Mouse (Mus musculus) hindbrain, embryonic 12.5 days (tissue): ENCODE results near the gene Gm20695. TPM values are rescaled to one million over a fixed set of nuclear protein-coding genes. Genes with fewer than 3 reads are reported as not detected.
A peak's percentile ranks its signal among the peaks of the same experiment; 100 is the strongest.
"Not testable (repeated sequence)": the region's sequence is repeated elsewhere in the genome, so short reads cannot be mapped to it uniquely, and the experiment has no call there.

Source experiments
- ATAC-seq: fragments of 200-750 bp; cut with Nextera tagmentation; 2 replicates; pipeline ENCODE4 v1.8.0; 2017; ENCODE audit warnings: moderate TSS enrichment; ENCODE audit not compliant: low FRiP score
- H3K27ac ChIP-seq: fragments of 300-500 bp; sonication (generic); 2 replicates; pipeline ENCODE4 v1.5.1; 2016; ENCODE audit warnings: mild to moderate bottlenecking
- H3K27me3 ChIP-seq: fragments of 300-500 bp; sonication (generic); 2 replicates; pipeline ENCODE4 v1.6.1; 2016; ENCODE audit warnings: mild to moderate bottlenecking
- H3K36me3 ChIP-seq: fragments of 300-500 bp; sonication (generic); 2 replicates; pipeline ENCODE4 v1.6.1; 2016; ENCODE audit warnings: mild to moderate bottlenecking
- H3K4me1 ChIP-seq: fragments of 300-500 bp; sonication (generic); 2 replicates; pipeline ENCODE4 v1.6.1; 2016
- H3K4me2 ChIP-seq: fragments of 300-500 bp; sonication (generic); replicated peaks from 2 replicates; pipeline ENCODE4 v1.6.1; 2016; ENCODE audit warnings: mild to moderate bottlenecking
- H3K4me3 ChIP-seq: fragments of 300-500 bp; sonication (generic); 2 replicates; pipeline ENCODE4 v1.5.1; 2016; ENCODE audit warnings: mild to moderate bottlenecking
- H3K9ac ChIP-seq: fragments of 300-500 bp; sonication (generic); 2 replicates; pipeline ENCODE4 v1.6.1; 2016; ENCODE audit warnings: mild to moderate bottlenecking, moderate library complexity
- H3K9me3 ChIP-seq: fragments of 300-500 bp; sonication (generic); replicated peaks from 2 replicates; pipeline ENCODE4 v1.6.1; 2016; ENCODE audit warnings: mild to moderate bottlenecking
- WGBS: fragments of 180-500 bp; shearing (Covaris S2); methylation state at CpG from one replicate; pipeline ENCODE4 v1.1.7; 2016; 5-methylcytosine and 5-hydroxymethylcytosine counted together
- polyA plus RNA-seq: library from polyadenylated mRNA; unstranded; fragments of >200 nt; fragmentation: Nextera tagmentation; extraction: Ambion mirVana; gene quantifications from 2 replicates; pipeline ENCODE4 v1.2.1, GENCODE M21; 2016

The Gm20695 gene
- polyA plus RNA-seq = 3.0 and 3.2 TPM in 2 replicates

GRCm38 (mm10) chr16:3884201-3885064 lies at the start of gene Gm20695, which contains the start of gene Zfp597:
Gene Gm20695 (plus strand): TSS chr16:3884648.
Gene Zfp597 (minus strand): TSS chr16:3884561.
- H3K4me3 ChIP-seq = peak within 1 kb of the TSS; percentile 95
- peaks cover 15% of the 10 kb centered on the region for H3K4me1 ChIP-seq
- no peaks in the 10 kb centered on the region for H3K9me3 ChIP-seq
- H3K27me3 ChIP-seq = no peaks in the 10 kb centered on the region
- WGBS = under 1% methylated on average over 81 of the region's 88 CpGs
- peak; percentile 99 for ATAC-seq
- H3K27ac ChIP-seq = peak within 1 kb of the TSS; percentile 93
- peak within 1 kb of the TSS; percentile 66 for H3K4me2 ChIP-seq
- H3K36me3 ChIP-seq = peaks cover 6% of the 10 kb centered on the region
- H3K9ac ChIP-seq = peak within 1 kb of the TSS; percentile 90

DNA sequence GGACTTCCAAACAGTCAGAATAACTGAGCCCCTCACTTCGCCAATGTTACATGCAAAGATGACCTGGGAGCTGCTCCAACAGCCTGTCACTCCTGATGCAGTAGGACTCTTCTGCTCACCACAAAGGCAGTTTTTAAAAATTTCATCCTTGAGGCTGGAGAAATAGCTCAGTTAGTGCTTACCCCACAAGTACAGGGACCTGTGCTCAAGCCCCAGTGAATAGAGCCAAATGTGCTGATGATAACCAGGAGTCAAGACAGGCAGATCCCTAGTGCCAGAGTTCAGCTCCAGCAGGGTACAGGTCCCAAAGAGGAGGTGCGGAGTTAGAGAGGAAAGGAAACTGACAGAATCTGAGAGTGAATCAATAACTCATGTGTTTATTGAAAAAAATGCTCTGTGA lies 49.0 kb upstream of the Gm20695 start:
- H3K4me1 ChIP-seq = no peaks in the 10 kb centered on the region
- no peak for ATAC-seq
- H3K4me2 ChIP-seq = no peak overlapping the region
- no peak overlapping the region for H3K9ac ChIP-seq
- H3K27me3 ChIP-seq = no peaks in the 10 kb centered on the region
- H3K36me3 ChIP-seq = no peaks in the 10 kb centered on the region
- H3K4me3 ChIP-seq = no peak overlapping the region
- H3K27ac ChIP-seq = no peak overlapping the region
- 80% methylated on average over 2 of the region's 2 CpGs for WGBS
- H3K9me3 ChIP-seq = no peaks in the 10 kb centered on the region

DNA sequence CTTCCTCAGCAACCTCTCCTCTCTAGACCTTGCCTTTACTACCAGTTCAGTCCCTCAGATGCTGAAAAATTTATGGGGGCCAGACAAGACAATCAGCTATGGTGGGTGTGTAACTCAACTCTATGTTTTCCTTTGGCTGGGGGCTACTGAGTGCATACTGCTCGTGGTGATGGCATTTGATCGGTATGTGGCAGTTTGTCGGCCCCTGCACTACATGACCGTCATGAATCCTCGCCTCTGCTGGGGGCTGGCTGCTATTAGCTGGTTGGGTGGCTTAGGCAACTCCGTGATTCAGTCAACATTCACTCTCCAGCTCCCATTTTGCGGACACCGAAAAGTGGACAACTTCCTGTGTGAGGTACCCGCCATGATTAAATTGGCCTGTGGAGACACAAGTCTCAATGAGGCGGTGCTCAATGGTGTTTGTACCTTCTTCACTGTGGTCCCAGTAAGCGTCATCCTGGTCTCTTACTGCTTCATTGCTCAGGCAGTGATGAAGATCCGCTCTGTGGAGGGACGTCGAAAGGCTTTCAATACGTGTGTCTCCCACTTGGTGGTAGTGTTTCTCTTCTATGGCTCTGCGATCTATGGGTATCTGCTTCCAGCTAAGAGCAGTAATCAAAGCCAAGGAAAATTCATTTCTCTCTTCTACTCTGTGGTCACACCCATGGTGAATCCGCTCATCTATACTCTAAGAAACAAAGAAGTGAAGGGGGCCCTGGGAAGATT lies 45.1 kb upstream of the Gm20695 start:
- no peak overlapping the region for H3K9ac ChIP-seq
- H3K9me3 ChIP-seq = no peaks in the 10 kb centered on the region
- H3K36me3 ChIP-seq = no peaks in the 10 kb centered on the region
- H3K4me2 ChIP-seq = no peak overlapping the region
- H3K4me3 ChIP-seq = no peak overlapping the region
- ATAC-seq = no peak
- H3K27me3 ChIP-seq = no peaks in the 10 kb centered on the region
- WGBS = 65% methylated on average over 17 of the region's 17 CpGs
- no peak overlapping the region for H3K27ac ChIP-seq
- no peaks in the 10 kb centered on the region; the same call in 1 of the 2 replicates for H3K4me1 ChIP-seq

DNA sequence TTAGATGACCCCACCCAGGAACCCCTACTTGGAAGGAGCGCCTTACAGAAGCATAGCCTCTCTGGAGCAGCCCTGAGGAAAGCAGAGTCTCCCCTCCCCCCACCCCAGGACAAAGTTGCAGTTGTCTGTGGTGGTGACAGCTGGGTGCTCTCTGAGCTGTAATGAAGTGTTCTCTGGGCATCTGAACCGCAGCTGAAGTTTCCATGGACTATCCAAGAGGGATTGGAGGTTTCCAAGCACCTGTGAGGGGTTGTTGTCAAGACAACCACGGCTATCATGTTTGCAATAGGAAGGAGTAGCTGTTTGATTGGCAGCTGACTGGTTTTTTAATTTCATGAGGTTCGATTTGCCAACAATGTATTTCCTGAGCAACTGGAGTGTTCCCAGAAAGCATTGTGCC lies 41.5 kb upstream of the Gm20695 start:
- peaks cover 3% of the 10 kb centered on the region for H3K4me1 ChIP-seq
- no peak for ATAC-seq

GRCm38 (mm10) chr16:3843796-3844195 lies 40.7 kb upstream of the Gm20695 start:
- H3K4me3 ChIP-seq = no peak overlapping the region
- no peaks in the 10 kb centered on the region for H3K27me3 ChIP-seq
- no peak overlapping the region for H3K4me2 ChIP-seq
- peaks cover 3% of the 10 kb centered on the region for H3K4me1 ChIP-seq
- H3K36me3 ChIP-seq = no peaks in the 10 kb centered on the region
- no peak for ATAC-seq
- 84% methylated on average over 1 of the region's 1 CpGs for WGBS
- H3K9ac ChIP-seq = no peak overlapping the region
- H3K27ac ChIP-seq = no peak overlapping the region
- no peaks in the 10 kb centered on the region for H3K9me3 ChIP-seq

More for the DNA sequence above, 41.5 kb upstream of the Gm20695 start:
- Histone ChIP-seq H3K9me3 (no peaks in the 10 kb centered on the region), H3K36me3 (no peaks in the 10 kb centered on the region), H3K27ac (no peak overlapping the region), H3K4me2 (no peak overlapping the region), H3K9ac (no peak overlapping the region), H3K27me3 (no peaks in the 10 kb centered on the region), H3K4me3 (no peak overlapping the region)
- WGBS = 30% methylated on average over 4 of the region's 4 CpGs

- peak within 1 kb of the TSS; percentile 64 for H3K4me3 ChIP-seq
- H3K9me3 ChIP-seq = no peaks in the 10 kb centered on the region
- H3K36me3 ChIP-seq = no peaks in the 10 kb centered on the region
- H3K9ac ChIP-seq = peak within 1 kb of the TSS; percentile 68
- WGBS = 4% methylated on average over 38 of the region's 38 CpGs
- H3K4me2 ChIP-seq = peak within 1 kb of the TSS; percentile 60
- 0 out of 2 replicates have a peak within 1 kb of the TSS, but pooled peaks have one; percentile 23 for H3K27ac ChIP-seq
- peak; percentile 100 for ATAC-seq
- peaks cover 3% of the 10 kb centered on the region for H3K4me1 ChIP-seq
- no peaks in the 10 kb centered on the region for H3K27me3 ChIP-seq
Measured at GRCm38 (mm10) chr16:3846711-3847518, 37.5 kb upstream of the Gm20695 start, which contains the start of gene Zfp174. Gene Zfp174 (plus strand): TSS chr16:3847268.

- ATAC-seq = no peak
- H3K36me3 ChIP-seq = no peaks in the 10 kb centered on the region
Measured at GRCm38 (mm10) chr16:3847871-3848270, 36.6 kb upstream of the Gm20695 start.

GRCm38 (mm10) chr16:3848416-3848815 lies 36.0 kb upstream of the Gm20695 start:
- WGBS = 73% methylated on average over 3 of the region's 3 CpGs

More at GRCm38 (mm10) chr16:3847871-3848270, 36.6 kb upstream of the Gm20695 start:
- H3K4me3 ChIP-seq = peak overlapping the region; percentile 64; the same call in 1 of the 2 replicates
- H3K4me1 ChIP-seq = peaks cover 3% of the 10 kb centered on the region
- H3K27ac ChIP-seq = no peak overlapping the region
- peak overlapping the region; percentile 60 for H3K4me2 ChIP-seq
- H3K27me3 ChIP-seq = no peaks in the 10 kb centered on the region
- WGBS = 73% methylated on average over 4 of the region's 4 CpGs
- no peaks in the 10 kb centered on the region for H3K9me3 ChIP-seq
- peak overlapping the region; percentile 68; the same call in 1 of the 2 replicates for H3K9ac ChIP-seq

DNA sequence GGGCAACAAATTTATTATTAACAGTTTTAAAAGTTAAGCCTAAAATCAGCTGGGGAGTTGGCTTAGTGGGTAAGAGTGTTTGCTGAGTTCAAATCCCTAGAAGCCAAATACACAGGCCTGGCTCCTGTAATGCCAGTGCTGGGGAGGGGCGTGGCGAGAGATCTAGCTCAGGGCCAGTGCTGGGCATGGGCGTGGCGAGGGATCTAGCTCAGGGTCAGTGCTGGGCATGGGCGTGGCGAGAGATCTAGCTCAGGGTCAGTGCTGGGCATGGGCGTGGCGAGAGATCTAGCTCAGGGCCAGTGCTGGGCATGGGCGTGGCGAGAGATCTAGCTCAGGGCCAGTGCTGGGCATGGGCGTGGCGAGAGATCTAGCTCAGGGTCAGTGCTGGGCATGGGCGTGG lies 33.1 kb upstream of the Gm20695 start:
- not testable (repeated sequence) for H3K9ac ChIP-seq, H3K4me3 ChIP-seq, H3K4me1 ChIP-seq, ATAC-seq, H3K9me3 ChIP-seq, H3K4me2 ChIP-seq, H3K27ac ChIP-seq, H3K36me3 ChIP-seq, H3K27me3 ChIP-seq
- 88% methylated on average over 12 of the region's 13 CpGs for WGBS

More at GRCm38 (mm10) chr16:3848416-3848815, 36.0 kb upstream of the Gm20695 start:
- no peaks in the 10 kb centered on the region for H3K27me3 ChIP-seq
- H3K9ac ChIP-seq = no peak overlapping the region
- ATAC-seq = no peak
- no peaks in the 10 kb centered on the region for H3K36me3 ChIP-seq
- H3K4me3 ChIP-seq = no peak overlapping the region
- peaks cover 3% of the 10 kb centered on the region; the same call in 1 of the 2 replicates for H3K4me1 ChIP-seq
- no peak overlapping the region for H3K27ac ChIP-seq
- no peak overlapping the region for H3K4me2 ChIP-seq
- no peaks in the 10 kb centered on the region for H3K9me3 ChIP-seq

DNA sequence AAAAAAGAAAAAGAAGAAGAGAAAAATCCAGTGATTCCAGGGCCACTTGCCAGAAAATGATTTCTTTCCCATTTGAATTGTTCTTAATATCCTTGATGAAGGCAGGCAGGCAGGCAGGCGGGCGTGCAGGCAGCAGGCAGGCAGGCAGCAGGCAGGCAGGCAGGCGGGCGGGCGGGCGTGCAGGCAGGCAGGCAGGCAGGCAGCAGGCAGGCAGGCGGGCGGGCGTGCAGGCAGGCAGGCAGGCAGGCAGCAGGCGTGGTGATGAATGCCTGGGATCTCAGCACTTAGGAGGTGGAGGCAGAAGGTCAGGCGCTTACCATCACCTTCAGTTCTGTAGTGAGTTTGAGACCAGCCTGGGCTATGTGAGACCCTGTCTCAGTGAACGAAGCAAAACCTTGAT lies 31.9 kb upstream of the Gm20695 start:
- Histone ChIP-seq H3K4me1 (peaks cover 3% of the 10 kb centered on the region; the same call in 1 of the 2 replicates), H3K36me3 (no peaks in the 10 kb centered on the region), H3K4me3 (no peak overlapping the region), H3K27me3 (no peaks in the 10 kb centered on the region), H3K4me2 (no peak overlapping the region), H3K27ac (no peak overlapping the region), H3K9ac (no peak overlapping the region), H3K9me3 (no peaks in the 10 kb centered on the region)
- no peak for ATAC-seq
- 34% methylated on average over 12 of the region's 12 CpGs for WGBS

DNA sequence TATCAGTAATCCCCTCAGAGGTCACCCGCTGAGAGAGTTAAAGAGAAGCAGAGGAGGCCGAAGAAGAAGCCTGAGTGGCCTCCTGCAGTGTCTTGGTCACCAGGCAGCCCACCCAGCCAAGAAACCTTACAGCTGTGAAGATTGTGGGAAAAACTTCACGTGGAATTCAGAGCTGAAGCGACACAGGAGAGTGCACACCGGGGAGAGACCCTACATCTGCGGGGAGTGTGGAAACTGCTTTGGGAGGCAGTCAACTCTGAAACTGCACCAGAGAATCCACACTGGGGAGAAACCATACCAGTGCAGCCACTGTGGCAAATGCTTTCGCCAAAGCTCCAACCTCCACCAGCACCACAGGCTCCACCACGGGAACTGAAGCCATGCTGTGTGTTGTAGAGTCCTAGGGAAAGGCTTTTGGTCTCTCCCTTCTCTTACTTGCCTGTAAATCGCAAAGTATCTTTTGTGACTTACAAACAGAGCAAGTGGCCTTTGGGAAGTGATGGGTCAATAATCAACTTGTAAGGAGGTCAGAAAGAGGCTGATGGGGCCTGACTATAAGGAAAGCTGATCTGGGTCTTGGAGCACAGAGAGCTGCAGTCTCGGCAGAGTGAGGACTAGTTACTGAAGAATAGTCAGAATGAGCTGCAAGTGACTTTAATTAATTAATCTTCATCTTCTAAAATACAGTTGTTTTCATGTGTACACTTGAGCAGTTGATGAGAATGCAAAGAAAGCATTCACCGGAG lies 29.8 kb upstream of the Gm20695 start:
- Histone ChIP-seq H3K9me3 (no peaks in the 10 kb centered on the region), H3K4me1 (no peaks in the 10 kb centered on the region), H3K36me3 (no peaks in the 10 kb centered on the region), H3K27me3 (no peaks in the 10 kb centered on the region), H3K9ac (no peak overlapping the region), H3K4me3 (no peak overlapping the region), H3K27ac (no peak overlapping the region), H3K4me2 (no peak overlapping the region)
- 51% methylated on average over 11 of the region's 11 CpGs for WGBS
- ATAC-seq = no peak
